Mouse (Mus musculus) C2C12 (cell line): ENCODE data around the gene Krt6a.

Experiments used
- CTCF ChIP-seq: IDR thresholded peaks from one replicate; pipeline ENCODE4 v1.5.1; 2011; ENCODE audit not compliant: control insufficient read depth, insufficient read depth, insufficient read length
- FOSL1 ChIP-seq: IDR thresholded peaks from one replicate; pipeline ENCODE4 v1.8.0; 2011; ENCODE audit warnings: mild to moderate bottlenecking, low read length; ENCODE audit not compliant: poor library complexity, insufficient read depth, severe bottlenecking
- MAX ChIP-seq: IDR thresholded peaks from one replicate; pipeline ENCODE4 v1.6.1; 2011; ENCODE audit warnings: mild to moderate bottlenecking, control low read depth
- MYOG ChIP-seq: IDR thresholded peaks from one replicate; pipeline ENCODE4 v1.6.1; 2011; ENCODE audit not compliant: control insufficient read depth, insufficient read length; ENCODE audit errors: extremely low read depth
- USF1 ChIP-seq: IDR thresholded peaks from one replicate; pipeline ENCODE4 v1.6.1; 2011; ENCODE audit warnings: low read depth, mild to moderate bottlenecking, control low read depth, moderate library complexity

- TF ChIP-seq CTCF (no peak), FOSL1 (no peak), MAX (no peak), USF1 (no peak), MYOG (no peak)
Observed at GRCm38 (mm10) chr15:101675978-101676377, 18.1 kb downstream of the Krt6a start.
